Mouse (Mus musculus): Measurements from ENCODE around the gene D1Pas1.

D1Pas1 gene

DNA sequence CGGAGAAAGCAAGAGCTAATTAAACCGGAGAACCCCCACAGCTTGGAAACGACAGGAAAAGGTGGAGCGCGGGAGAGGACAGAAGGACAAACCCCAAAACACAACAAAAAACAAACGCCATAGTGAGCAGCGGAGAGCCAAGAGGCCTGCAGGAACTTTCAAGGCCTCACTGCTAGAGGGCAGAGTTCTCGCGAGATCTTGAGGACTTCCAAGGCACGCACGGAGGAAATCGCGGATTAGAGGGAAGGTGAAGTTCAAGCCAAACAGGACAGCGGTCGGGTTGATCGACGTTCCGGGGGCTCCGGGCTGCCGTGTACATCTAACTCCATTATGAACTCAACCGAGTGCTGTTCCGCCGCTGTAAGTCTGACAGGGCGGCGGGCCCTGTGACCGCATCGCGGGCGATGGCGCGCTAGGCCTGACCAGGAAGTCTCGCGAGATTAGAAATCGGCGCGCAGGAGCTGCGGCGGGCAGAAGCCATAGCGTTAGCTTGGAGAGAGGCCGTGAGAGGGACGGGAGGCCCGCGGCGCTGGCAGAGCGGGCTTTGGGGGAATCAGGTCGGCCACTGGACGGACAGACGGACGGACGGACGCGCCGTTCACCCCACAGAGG is at the start of gene D1Pas1:
TSS of gene D1Pas1 (plus strand) at position 216 of the 612 bp plus-strand sequence.
- DNase-seq (ENCODE audit: extremely low spot score) = no peak

DNA sequence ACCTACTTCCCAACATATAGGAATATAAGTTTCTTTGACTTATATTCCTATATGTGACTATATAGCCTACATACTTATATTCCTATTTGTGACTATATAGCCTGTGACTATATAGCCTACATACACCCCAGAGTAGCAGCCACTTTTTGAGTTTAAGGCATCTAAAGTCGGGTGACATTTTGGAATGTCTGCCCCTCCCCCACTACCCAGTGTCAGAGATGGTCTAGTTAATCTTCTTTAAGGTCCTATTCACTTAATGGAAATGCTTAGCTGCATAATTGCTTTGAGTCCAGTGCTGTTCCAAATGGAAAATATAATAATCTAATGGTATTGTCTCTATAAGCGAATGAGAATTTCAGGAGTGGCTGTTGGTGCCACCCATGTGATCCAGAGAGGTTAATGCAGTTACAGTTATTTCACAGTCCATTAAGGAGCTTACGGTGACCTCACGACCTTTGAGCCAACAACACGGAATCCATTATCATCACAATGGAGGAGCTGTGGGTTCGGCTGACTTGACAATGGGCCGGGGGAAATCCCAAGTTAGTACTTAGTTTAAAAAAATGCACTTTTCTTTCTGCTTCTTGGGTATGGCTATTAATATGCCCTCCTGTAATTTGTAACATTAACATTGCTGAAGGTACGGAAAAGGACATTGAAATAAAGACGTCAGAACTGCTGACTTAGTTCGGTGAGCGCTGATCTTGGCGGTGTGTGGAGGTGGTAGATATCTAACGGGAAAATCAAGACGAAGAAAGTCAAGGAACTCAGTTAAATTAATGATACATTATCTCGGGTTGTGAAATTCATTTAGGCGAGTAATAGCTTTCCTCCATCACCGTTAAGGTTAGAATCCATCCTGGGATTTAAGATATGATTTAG is 44.5 kb upstream of the D1Pas1 start:
- peak; percentile 49 for DNase-seq (ENCODE audit: extremely low spot score)

DNA sequence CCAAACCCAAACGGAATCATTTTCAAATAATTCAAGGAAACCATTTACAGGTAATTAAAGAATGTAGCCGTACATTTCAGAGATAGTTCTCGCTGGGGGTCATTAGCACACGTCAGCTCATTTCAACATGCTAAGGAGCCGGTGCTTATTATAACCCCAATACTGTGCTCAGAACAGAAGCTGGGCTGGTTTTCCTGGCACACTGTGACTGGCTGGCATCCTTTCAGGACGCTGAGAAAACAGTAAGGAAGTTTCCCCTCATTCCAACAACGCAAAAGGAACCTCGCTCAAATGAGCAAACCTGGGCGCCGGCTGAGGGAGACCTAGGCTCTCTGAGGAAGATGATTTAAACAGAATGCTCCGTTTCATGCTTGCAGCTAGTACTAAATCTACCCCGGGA is 43.2 kb upstream of the D1Pas1 start:
- DNase-seq (ENCODE audit: extremely low spot score) = no peak

DNA sequence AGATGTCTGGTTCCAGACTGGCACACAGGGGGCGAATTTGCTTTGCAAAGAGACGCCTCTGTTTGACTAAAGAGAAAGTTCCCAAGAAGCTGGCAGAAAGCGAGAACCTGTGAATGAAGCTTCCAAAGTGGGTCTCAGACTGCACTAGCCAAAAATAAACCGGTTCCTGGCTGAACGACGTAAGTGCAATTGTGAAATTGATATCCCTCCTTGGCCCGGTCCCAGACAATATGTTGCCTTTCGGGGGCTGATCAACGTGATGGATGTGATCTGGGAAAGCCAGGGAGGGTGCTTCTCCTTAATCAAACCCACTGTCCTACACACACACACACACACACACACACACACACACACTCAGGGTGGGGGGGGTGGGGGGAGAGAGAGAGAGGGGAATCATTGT is 41.8 kb upstream of the D1Pas1 start:
- peak; percentile 18 for DNase-seq (ENCODE audit: extremely low spot score)

DNA sequence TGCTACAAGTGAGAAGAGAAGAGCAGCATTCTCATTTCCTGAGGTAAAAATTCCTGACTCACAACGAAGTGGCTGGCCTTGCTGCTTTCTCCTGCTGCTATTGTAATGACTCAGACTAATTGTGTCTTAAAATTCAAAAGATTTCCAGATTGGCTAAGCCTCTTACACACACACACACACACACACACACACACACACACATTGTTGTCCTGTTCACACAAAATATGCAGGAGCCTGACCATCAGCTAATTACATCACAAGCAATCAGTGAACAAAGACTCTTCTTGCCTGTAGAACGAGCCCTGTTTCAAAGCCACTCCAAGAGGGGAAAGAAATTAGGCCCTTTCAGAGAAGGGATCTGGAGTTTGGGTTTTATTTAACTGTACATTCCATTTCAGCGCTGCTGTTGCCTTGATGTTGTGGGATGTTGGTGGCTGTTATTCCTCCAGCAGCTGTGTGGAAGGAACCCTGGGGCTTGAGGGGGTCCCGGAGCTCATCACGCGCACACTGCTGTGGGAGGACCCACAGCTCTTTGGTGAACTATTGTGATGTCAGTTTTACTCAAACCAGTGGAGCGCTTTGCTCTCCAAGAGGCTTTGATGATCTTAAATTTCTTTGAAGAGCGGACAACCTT is 40.8 kb upstream of the D1Pas1 start:
- peak; percentile 33 for DNase-seq (ENCODE audit: extremely low spot score)

DNA sequence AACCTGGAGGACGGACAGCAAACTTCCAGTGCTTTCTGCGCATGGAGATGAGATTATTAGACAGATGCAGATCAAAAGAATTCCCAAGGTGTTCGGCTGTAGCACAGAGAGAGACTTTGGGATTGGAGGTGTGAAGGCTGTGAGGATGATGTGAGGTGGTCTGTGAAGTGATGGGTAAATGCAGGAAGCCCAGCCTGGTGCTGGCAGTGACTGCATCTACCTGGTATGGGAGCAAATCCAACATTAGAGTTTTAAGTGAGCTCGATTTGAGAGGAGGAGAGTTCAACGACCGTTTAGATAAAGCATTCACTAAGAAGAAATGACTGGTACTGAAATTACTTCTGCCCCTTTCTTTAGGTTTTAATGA is 40.3 kb upstream of the D1Pas1 start:
- no peak for DNase-seq (ENCODE audit: extremely low spot score)

DNA sequence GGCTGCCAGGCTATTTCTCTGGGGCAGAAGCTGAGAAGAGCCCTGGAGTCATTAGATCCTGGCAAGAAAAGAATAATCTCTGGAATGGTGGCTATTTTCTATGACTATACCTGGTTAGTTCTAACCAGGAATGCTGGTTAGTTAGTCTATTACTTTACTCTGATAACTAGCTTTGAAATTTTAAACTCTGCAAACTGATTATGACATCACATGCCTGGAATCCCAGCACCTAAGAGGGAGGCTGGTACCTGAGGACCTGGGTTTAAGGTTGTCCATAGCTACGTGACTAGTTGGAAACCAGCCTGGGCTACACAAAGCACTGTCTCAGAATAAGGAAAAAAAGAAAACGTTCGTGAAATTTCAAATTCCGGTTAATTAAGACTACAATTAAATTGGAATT is 39.7 kb upstream of the D1Pas1 start:
- no peak for DNase-seq (ENCODE audit: extremely low spot score)

DNA sequence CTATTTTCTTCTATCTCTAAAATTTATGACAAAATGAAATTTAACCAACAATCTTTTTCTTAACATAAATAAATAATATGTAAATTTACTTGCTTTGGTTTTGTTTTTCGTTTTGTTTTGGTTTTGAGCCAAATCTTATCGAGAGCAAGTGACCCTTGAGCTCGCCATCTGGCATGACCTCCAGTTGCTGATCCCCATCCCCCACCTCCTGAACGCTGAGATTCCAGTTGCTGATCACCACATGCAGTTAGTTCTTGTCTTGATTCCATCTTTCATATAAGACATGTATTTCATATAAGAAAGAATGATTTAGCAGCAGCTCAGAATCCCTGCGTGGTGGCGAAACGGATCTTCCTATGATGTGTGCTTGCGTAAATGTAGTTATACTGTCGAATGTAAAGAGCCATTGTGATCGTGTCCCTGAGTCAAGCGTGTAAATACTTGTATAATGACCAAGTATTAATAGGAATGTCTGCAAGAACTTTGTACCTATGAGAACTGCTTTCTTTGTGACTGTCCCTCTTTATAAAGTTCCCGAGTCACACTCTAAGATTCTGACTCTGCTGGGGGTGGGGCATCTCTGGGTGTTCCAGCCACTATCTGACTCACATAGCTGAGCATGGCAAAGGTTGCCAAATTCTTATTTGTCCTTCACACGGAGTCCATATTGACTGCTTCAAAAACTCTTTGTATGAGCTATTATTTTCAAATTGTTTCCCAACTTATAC is 36.9 kb upstream of the D1Pas1 start:
- DNase-seq (ENCODE audit: extremely low spot score) = no peak

DNA sequence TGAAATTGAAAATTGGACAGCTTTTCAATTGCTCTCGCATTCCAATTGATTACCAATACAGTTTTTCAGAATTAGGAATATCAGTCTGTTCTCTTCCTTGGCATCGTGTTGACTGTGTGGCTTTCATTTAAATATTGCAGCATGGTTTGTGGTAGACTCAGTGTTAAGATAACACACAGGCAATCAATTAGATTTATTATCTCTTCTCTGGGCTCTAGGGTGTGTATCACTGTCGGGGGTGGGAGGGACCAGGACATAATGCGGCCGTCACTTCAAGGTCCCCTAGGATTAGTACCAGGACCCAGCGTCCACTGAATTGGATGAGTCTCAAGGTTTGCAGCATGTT is 36.4 kb upstream of the D1Pas1 start:
- no peak for DNase-seq (ENCODE audit: extremely low spot score)

DNA sequence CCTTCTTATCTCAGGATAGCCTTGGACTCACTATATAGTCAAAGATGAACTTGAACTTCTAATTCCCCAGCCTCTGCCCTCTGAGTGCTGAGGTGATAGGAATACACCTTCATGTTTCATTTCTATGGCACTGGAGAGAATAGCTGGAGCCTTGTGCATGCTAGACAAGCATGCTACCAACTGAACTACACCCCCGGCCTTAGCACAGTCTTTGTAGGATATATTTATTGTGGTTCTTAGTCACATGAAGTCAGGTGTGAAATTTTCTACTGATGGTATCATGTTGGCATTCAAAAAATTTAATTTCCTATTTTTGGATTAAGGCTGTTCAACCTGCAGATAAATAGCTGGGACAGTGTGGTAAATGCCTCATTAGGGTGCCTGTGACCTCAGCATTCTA is 33.0 kb upstream of the D1Pas1 start:
- no peak for DNase-seq (ENCODE audit: extremely low spot score)

DNA sequence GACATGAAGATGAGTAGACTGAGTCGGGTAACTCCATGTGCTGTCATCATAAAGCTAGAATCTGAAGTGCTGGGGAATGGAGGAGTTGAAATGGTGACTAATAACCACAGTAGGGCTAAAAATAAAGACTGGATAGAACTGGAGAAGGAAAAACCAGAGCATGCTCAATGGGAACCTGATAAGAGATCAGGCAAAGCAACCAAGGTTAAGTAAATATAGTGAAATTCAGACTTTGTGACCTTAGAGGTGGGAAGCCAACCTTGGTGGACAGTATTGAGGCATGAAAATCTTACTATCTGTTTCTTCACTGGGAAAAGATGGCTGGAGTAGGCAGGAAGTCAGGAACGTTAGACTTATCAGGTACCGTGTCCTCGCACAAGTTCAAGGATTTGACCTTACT is 14.8 kb upstream of the D1Pas1 start:
- no peak for DNase-seq (ENCODE audit: extremely low spot score)

DNA sequence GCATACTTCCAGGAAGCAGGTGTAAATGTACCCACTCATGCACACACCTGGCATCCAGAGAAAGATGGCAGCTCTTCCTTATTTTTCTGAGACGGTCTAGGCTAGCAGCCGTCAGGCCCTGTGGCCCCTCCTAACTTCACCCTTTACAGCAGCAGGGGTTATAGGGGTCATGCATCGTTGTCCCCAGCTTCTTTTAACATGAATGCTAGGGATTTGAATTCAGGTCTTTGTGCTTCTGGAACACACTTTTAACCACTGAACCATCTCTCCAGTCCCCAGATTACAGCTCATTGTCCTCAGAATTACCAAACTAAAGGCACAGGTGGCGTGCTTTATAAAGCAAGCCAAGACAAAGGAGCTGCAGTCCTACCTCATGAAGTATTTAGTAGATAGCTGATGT is 12.6 kb upstream of the D1Pas1 start:
- no peak for DNase-seq (ENCODE audit: extremely low spot score)

DNA sequence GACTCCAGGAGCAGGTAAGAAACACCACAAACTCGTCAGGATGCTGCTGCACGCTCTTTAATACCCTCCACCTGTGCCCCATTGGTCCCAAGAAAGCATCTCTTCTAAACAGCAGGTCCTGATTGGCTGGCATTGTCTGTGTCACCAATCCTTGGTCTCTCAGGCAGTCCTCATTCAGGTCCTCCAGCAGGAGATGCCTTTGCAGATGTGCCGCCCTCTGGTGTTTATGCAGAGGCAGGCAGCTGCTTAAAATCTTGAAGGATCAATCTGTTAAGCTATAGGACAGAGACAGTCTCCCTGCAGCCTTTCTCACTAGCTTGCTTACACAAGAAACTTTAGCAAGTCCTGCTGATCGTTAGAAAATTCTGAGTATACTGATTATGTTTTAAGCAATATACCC is 7.8 kb upstream of the D1Pas1 start:
- no peak for DNase-seq (ENCODE audit: extremely low spot score)

DNA sequence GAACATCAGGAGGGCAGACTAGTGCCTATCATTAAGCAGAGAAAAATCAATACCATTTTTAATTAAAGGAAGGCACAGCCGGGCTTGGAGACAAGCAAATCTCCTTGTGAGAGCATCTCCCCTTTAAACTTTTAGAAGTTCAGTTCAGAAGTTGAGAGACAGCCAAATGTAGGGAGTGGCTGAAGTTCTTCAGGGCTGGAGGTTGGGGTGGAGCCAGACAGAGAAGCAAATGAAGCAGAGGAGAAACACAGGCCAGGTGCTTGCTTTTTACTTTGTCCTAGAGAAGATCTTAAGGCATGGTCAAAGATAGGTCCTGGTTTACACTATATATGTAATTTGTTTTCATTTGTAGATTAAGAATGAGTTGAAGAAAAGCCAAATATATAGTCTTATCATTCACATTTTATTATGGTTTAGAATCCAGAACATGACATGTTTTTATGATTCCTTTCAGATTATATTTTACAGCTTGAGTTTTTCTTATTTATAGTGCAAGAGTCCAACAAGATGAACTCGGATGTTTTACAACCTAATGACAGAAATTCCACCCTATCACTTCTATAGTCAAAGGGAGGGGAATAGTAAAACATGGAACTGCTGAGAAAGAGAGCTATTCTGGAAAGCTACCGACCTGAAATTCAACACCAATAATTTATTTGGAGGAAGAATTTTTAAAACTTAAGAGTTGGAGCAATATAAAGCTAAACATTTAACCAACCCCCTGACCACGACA is 2.9 kb upstream of the D1Pas1 start:
- DNase-seq (ENCODE audit: extremely low spot score) = no peak

DNA sequence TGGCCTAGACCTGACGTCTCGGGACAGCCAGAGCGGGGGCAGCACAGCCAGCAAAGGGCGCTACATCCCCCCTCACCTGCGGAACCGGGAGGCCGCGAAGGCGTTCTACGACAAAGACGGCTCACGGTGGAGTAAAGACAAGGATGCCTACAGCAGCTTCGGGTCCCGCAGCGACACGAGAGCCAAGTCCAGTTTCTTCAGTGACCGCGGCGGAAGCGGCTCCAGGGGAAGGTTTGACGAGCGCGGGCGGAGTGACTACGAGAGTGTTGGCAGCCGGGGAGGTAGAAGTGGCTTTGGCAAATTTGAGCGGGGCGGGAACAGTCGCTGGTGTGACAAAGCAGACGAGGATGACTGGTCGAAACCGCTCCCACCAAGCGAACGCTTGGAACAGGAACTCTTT is 710 bp downstream of the D1Pas1 start:
- DNase-seq (ENCODE audit: extremely low spot score) = no peak

DNA sequence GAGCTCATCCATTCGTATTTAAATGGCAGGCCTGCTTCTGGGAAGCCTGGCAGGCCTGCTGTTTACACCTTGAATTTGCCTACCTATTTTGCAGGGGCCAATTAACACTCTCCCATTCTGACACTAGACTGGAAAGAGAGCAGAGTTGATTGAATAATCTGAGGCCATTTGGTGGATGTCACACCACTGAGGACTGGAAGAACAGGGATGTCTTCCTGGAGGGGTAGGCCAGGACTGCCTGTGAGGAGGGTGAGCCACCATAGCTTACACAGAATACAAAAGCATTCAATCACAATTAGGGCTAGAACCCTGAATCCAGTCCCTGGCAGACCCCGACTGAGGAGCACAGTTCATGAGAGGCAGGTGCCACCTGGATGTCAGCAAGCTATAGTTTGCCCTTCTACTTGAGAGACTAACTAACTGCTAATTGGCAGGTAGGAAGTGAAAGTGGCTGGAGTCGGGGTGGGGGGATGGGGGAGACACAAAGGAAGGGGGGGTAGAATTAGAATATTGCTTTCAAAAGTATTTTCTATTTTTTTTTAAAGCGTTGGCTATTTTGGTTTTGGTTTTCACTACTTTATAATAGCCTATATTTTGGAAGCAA is 9.8 kb downstream of the D1Pas1 start:
- no peak for DNase-seq (ENCODE audit: extremely low spot score)

DNA sequence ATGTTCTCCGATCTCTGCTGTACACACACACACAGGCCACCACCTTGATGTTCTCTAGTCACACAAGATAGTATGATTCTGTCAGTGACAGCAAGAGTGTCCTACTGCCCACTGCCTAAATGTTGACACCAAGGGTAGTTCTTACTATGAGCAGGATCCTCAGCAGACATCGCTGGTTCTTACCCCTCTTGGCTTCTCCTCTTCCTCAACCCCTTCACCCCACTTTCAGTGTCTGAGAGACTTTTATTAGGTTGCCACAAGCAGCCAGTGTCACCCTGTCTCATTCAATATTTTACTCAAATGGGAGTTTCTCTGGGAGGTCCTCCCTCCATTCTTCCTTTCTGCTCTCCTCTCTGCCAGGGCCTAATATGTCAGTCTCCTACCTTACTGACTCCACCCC is 10.6 kb downstream of the D1Pas1 start:
- DNase-seq (ENCODE audit: extremely low spot score) = no peak

DNA sequence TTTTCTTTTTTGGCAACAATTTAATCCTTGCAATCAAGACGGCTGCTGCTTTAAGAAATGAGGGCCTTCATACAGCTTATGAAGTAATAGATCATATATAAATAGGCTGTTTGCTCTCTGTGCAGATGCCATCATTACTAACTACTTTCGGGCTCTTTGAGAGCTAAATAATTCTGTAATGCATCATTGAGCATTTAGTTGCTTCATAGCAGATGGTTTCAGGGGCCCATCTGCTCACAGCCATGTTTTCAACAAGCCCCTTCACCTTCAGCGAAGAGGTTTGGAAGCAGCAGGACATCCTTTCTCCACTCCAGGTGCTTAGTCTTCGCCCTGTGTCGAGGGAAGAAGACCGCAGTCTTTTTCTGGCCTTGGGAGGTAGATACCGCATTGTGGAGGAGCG is 12.2 kb downstream of the D1Pas1 start:
- DNase-seq (ENCODE audit: extremely low spot score) = no peak

DNA sequence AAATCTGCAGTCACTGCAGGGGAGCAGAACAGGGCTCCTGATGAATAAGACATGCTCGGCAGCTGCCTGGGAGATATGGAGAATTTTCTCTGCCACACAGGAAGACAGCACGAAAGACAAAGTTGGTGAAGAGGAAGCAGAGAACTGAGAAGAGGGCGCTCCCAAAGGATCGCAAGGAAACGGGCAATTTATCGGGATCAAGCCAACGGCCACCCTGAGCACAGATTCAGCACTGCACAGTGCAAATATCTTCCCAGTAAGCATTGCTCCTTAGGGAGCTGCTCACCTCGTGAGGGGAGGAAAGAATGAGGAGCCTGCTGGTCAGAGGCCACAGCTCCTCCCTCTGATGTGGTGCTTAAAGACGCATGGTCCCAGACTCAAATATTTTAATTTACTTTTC is 13.3 kb downstream of the D1Pas1 start:
- DNase-seq (ENCODE audit: extremely low spot score) = no peak

DNA sequence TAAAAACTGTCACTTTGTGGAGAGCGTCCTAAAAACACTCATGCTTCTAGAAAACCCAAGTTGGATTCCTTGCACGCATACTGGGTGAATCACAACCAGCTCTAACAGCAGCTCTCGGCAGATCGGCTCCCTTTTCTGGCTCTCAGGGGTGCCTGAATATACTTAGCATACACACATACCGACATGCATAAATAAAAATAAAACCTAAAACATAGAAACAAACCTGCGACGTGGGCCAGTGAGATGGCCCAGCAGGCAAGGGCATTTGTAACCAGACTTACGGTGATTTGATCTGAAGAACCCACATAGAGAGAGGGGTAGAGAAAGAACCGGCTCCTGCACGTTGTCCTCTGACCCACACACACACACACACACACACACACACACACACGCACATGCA is 17.9 kb downstream of the D1Pas1 start:
- DNase-seq (ENCODE audit: extremely low spot score) = no peak

DNA sequence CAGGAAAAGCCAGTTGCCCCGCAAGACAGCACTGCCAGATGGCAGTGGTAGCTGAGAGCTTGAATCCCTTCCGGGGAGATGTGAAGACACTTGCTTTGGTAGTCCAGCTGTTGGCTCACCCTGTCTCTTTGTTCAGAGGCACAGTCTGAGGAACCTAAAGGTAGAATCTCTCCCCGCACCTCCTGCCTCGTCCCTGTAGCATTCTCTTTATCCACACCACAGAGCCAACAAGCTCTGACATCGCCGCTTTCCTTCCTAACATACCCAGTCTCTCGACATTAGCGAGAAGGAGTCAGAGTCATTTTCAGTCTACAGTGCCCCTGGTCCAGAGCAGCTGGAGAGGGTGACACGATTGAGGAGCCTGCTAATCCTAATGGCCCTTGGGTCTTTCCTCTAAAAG is 18.9 kb downstream of the D1Pas1 start:
- DNase-seq (ENCODE audit: extremely low spot score) = no peak
